Mouse (Mus musculus) C2C12 (cell line): ENCODE measurements around the gene Gm4559. TPM values are rescaled to one million over a fixed set of nuclear protein-coding genes. Genes with fewer than 3 reads are reported as not detected.
"Not testable (repeated sequence)": the region's sequence is repeated elsewhere in the genome, so short reads cannot be mapped to it uniquely, and the experiment has no call there.

Experiments
- H3K27me3 ChIP-seq: one replicate; pipeline ENCODE4 v1.6.1; 2011; ENCODE audit not compliant: control insufficient read depth, insufficient read depth, insufficient read length
- H3K36me3 ChIP-seq: one replicate; pipeline ENCODE4 v1.6.1; 2011; ENCODE audit not compliant: control insufficient read depth, insufficient read depth
- H3K4me3 ChIP-seq: one replicate; pipeline ENCODE4 v1.5.1; 2011; ENCODE audit warnings: mild to moderate bottlenecking, control low read depth; ENCODE audit not compliant: poor library complexity, insufficient read depth, severe bottlenecking
- H3K79me2 ChIP-seq: one replicate; pipeline ENCODE4 v1.6.1; 2011; ENCODE audit not compliant: control insufficient read depth, insufficient read depth
- H3K79me3 ChIP-seq: one replicate; pipeline ENCODE4 v1.6.1; 2011; ENCODE audit warnings: low read depth, control low read depth
- H3ac ChIP-seq: one replicate; pipeline ENCODE3; 2011; ENCODE audit warnings: low read depth; ENCODE audit not compliant: control insufficient read depth, insufficient read length
- CEBPB ChIP-seq: IDR thresholded peaks from one replicate; pipeline ENCODE4 v1.6.1; 2011; ENCODE audit warnings: low read depth, mild to moderate bottlenecking, control low read depth, moderate library complexity
- CTCF ChIP-seq: IDR thresholded peaks from one replicate; pipeline ENCODE4 v1.5.1; 2011; ENCODE audit not compliant: control insufficient read depth, insufficient read depth, insufficient read length
- FOSL1 ChIP-seq: IDR thresholded peaks from one replicate; pipeline ENCODE4 v1.8.0; 2011; ENCODE audit warnings: mild to moderate bottlenecking, low read length; ENCODE audit not compliant: poor library complexity, insufficient read depth, severe bottlenecking
- MAX ChIP-seq: IDR thresholded peaks from one replicate; pipeline ENCODE4 v1.6.1; 2011; ENCODE audit warnings: mild to moderate bottlenecking, control low read depth
- MYOD1 ChIP-seq: IDR thresholded peaks from one replicate; pipeline ENCODE4 v1.6.1; 2011; ENCODE audit warnings: low read depth; ENCODE audit not compliant: control insufficient read depth, insufficient read length
- MYOG ChIP-seq: IDR thresholded peaks from one replicate; pipeline ENCODE4 v1.6.1; 2011; ENCODE audit not compliant: control insufficient read depth, insufficient read length; ENCODE audit errors: extremely low read depth
- USF1 ChIP-seq: IDR thresholded peaks from one replicate; pipeline ENCODE4 v1.6.1; 2011; ENCODE audit warnings: low read depth, mild to moderate bottlenecking, control low read depth, moderate library complexity
- long read RNA-seq, 2 experiments: library from polyadenylated mRNA; unstranded; transcript quantifications; one replicate each; pipeline ENCODE4 v2.0.0; 2019 to 2020
- polyA plus RNA-seq: library from polyadenylated mRNA; unstranded; fragments of >200 nt; fragmentation: generic; extraction: Trizol; gene quantifications from one replicate; pipeline ENCODE4 v1.2.1, GENCODE M21; 2012; ENCODE audit warnings: missing spikeins

Gm4559 gene
- not detected for polyA plus RNA-seq
- long read RNA-seq, experiment 1: 0 reads
- long read RNA-seq, experiment 2: 0 reads

DNA sequence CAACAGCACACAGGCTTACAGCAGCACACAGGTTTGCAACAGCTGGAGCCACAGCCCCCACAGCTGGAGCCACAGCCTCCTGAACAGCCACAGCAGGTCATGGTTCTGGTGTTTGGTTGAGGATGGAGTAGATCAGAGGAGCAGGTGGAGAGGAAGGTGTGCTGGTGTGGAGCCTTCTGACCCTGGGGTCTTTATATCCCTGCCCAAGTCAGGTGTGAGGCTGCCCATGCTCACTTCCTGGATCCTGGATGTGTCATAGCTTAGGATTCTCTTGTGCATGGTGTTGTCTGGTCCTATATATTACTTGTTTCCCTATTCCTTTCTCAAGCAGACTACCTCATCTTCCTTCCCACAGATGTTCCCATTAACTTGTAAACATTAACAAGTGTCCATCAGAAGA is at the start of gene Gm4559:
Gm4559 (minus strand) TSS at position 101 of the 400 bp plus-strand sequence.
- H3K36me3 ChIP-seq, H3K79me2 ChIP-seq, H3K4me3 ChIP-seq, H3K27me3 ChIP-seq, H3ac ChIP-seq, H3K79me3 ChIP-seq: not testable (repeated sequence)

DNA sequence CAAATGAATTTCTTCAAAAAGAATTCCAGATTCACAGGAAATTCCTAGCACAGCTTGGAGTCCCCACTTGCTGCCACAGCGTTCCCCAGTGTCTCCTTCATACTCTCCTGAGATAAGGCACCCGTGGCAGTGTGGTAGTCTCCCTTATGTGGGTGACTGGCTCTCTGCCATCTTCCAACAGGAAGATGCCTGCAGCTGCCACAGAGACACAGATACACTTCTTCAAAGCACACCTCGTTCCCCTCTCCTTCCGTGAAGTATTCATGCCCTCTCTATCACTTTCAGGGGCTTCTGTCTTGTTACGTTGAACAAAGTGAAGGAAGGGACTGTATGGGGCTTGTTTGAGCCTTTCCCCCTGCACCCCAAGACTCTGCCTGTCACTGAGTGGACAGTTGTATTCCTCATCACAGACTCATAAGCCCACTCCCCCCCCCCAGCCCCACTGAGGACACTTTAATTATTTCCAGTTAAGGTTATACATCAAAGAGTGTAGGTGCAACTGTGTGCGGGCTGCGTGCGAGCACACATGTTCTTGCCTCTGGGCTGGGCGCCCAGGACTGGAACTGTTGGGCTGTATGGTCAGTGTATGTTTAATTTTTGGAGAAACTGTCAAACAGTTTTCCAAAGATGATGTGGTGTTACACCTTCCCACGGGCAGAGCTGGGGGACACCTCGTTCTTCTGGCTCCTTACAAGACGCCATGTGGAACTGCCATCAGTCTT is 49.4 kb upstream of the Gm4559 start:
- Histone ChIP-seq H3K79me2 (no peaks in the 10 kb centered on the region), H3K27me3 (no peaks in the 10 kb centered on the region), H3ac (no peak overlapping the region), H3K4me3 (no peak overlapping the region), H3K36me3 (no peaks in the 10 kb centered on the region), H3K79me3 (no peaks in the 10 kb centered on the region)
- TF ChIP-seq FOSL1 (no peak), MYOG (no peak), CEBPB (no peak), USF1 (no peak), MYOD1 (no peak), MAX (no peak), CTCF (no peak)

DNA sequence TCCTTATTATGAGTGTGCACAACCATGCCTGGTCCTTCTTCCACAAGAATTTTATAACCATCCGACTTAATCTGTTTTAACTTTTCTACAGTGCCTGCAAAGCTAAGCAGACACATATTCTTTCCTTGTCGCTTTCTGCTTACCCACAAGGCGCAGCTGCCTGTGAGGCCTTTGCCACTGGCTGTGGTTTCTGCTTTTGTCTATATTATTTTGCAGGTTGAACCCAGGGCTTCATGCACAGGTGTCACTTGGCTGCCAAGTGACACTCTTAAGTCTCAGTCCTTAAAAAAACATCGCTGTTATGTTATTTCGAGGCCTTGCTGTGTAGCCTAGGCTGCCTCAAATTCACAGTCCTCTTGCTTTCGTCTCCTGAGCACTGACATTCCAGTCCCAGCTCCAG is 48.5 kb upstream of the Gm4559 start:
- Histone ChIP-seq H3K4me3 (no peak overlapping the region), H3K79me3 (no peaks in the 10 kb centered on the region), H3ac (no peak overlapping the region), H3K27me3 (no peaks in the 10 kb centered on the region), H3K36me3 (no peaks in the 10 kb centered on the region), H3K79me2 (no peaks in the 10 kb centered on the region)
- no peak for TF ChIP-seq MAX
- no peak for TF ChIP-seq CTCF
- no peak for TF ChIP-seq MYOG
- TF ChIP-seq FOSL1: no peak
- no peak for TF ChIP-seq USF1
- TF ChIP-seq CEBPB: no peak

DNA sequence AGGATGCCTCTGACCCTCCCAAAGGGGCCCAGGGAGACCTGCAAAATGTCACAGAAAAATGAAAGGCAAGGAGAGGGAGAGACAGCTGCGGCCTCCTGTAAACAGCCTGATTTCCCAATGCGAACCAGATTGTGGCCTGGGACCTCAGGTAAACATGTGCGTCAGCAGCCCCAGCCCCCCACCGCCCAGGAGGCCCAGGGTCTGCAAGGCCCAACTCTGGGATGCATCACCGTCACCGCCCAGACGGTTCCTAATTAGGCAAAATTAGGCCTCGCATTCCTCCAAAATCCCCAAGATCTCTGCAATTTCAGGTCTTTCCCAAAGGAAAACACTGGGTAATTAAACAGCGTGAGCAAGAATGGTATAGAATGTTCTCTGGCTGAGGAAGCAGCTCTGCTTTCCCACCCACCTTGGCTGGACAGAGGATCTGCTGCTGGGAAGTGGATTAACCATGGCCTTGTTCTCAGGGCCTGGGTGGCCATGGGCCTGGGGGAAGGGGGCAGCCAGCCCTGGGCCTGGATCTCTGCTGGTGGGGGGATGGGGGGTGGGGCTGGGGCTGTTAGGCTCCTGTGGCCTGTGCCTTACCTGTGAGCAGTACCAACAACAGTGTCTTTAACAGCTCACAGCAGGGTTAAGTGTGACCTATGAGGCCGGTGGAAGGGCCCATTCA is 47.6 kb upstream of the Gm4559 start:
- not testable (repeated sequence) for H3K79me2 ChIP-seq, H3K79me3 ChIP-seq, H3K4me3 ChIP-seq, H3ac ChIP-seq, H3K36me3 ChIP-seq, H3K27me3 ChIP-seq

DNA sequence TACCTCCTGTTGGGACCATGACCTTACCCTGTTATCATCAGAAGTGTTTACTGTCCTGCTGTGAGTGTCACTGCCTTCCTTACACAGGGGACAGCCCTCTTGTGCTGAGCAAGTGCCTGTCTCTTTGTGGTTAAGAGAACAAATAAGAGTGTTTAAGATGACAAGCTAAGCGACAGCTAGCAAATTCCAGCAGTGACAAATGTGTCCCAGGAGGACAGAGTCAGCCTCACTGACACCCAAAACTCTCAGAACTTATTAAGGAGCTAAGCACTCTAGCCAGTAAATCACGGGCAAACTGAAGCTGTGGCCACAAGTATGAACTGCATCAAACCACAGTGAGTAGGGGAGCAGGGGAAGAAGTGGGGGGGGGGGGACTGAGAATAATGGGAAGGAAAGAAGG is 46.7 kb upstream of the Gm4559 start:
- Histone ChIP-seq H3K4me3 (no peak overlapping the region), H3K79me2 (no peaks in the 10 kb centered on the region), H3K36me3 (no peaks in the 10 kb centered on the region), H3ac (no peak overlapping the region), H3K79me3 (no peaks in the 10 kb centered on the region), H3K27me3 (no peaks in the 10 kb centered on the region)
- TF ChIP-seq FOSL1 (peak; percentile 7), USF1 (no peak)

DNA sequence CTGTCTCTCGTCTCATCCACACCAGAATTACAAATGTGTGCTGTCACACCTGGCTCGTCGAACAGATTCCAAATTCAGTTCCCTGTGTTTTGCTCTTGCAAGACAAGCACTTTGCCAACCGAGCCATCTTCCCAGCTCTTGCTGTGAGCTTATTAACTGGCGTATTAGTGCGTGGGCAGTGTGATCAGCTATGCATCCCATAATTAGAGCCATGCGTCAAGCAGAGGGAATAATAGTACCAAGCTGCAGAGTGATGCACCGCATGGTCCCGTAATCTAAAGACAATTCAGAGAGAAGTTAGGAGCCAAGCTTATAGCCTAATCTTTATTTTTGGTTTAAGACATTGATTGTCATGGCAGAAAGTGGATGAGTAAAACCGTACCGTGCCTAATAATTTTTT is 45.0 kb upstream of the Gm4559 start:
- Histone ChIP-seq H3K36me3 (no peaks in the 10 kb centered on the region), H3ac (no peak overlapping the region), H3K4me3 (no peak overlapping the region), H3K79me2 (no peaks in the 10 kb centered on the region), H3K79me3 (no peaks in the 10 kb centered on the region), H3K27me3 (no peaks in the 10 kb centered on the region)
- TF ChIP-seq CTCF: no peak
- no peak for TF ChIP-seq CEBPB
- no peak for TF ChIP-seq USF1
- no peak for TF ChIP-seq MYOG
- no peak for TF ChIP-seq MYOD1
- no peak for TF ChIP-seq FOSL1
- TF ChIP-seq MAX: no peak
